Mouse (Mus musculus) cerebellum, adult 18-20 months (tissue): ENCODE data around the gene Trpm3.
"Not testable (repeated sequence)": the region's sequence is repeated elsewhere in the genome, so short reads cannot be mapped to it uniquely, and the experiment has no call there.

Experiments
- DNase-seq, 2 experiments: peaks; one replicate each; pipeline ENCODE4 v3.0.0; 2021

The Trpm3 gene

DNA sequence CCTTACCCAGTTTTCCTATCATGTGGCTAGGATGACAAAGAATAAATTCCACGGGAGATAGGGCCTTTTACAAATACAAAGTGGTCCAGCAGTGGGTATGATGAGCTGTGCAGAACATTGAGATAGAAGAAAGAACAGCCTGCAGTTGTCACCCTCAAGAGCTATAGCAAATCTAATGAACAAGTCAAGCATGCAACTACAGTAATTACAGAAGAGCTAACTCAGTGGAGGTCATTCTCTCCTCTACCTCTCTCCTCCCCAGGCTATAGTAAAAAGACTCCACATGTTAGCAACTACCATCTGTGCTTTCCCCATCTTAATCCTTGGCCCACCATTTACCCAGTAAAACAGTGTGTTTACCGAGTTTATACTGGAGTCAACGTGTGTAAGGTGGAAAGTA lies 629.4 kb downstream of the Trpm3 start:
- no peak for DNase-seq

DNA sequence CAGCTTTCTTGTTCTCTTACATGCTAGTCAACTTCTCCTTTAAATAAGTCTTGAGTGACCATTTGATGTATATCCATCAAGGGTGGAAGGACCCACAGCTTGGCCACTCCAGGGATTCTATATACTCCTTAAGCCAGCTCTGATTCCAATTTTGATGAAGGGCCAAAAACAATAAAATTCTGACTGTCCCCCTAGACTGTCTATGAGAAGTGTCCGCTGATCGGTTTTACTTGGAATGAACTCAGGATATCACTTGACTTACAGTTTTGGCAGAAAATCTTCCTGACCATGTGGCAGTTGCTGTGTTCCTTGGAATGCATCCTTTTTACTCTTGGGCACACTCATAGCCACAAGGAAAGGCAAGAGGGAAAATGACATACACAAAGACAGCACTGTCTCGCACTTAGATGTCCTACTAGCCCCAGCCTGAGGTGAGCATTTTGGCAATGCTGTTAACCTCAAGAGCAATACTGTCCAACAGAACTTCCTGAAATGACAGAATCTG lies 636.4 kb downstream of the Trpm3 start:
- peak; percentile 19 to 33 for DNase-seq

- DNase-seq, result no peak
Observed at GRCm38 (mm10) chr19:22780192-22780843, 641.5 kb downstream of the Trpm3 start.

- no peak for DNase-seq
Observed at GRCm38 (mm10) chr19:22781579-22781978, 642.7 kb downstream of the Trpm3 start.

DNA sequence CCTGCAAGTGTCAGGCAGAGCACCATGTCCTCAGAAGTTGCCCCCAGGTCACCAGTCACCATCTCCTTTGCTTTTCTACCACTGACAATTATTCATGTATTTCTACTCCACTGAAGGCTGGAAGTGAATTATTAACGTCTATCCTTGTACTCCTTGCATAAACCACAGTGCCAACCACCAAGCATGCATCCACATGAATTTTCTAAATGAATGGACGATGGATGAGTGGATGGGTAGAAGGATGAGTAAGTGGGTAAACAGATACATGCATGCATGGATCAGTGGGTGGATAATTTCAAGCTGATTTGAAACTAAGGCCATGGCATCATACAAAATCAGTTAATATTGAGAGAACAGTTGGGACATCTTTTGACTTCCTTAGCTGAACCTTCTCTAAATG lies 644.9 kb downstream of the Trpm3 start:
- no peak for DNase-seq

DNA sequence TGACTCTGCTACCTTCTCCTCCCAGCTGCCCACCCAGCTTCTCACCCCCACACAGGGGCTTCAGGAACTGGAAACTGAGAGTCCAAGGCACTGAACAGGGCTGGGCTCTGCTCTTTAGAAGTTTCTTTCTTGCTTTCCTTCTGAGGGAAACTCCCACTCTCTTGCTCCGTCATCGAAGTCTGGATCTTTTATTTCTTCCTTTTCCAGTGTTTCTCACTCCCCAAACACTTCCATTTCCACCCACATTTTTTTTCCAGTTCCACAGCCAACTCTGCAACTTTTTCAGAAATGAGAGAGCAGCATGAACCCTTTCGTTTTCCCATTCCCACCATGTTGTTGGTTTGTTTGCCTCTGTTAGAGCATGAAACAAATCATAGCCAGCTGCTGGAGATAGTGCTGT lies 650.9 kb downstream of the Trpm3 start:
- no peak for DNase-seq

DNA sequence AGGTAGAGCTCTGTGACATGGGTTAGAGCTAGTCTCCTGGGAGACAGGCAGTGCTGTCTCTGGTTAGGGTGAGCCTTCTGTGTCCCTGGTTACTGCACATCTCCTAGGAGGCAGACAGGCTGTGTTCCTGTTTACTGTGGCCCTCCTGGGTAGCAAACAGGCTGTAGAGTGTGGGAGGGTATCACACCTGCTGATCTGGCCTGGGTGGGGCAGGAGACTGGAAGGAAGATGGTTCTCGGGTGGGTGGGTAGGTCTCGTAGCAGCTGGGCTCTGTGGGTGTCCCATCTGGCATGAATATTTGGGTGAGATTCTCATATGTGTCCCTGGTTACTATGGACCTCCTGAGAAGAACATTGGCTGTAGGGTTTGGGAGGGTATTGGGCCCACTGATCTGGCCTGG lies 658.1 kb downstream of the Trpm3 start:
- peak in 1 of 2 experiments; percentile 38 for DNase-seq

DNA sequence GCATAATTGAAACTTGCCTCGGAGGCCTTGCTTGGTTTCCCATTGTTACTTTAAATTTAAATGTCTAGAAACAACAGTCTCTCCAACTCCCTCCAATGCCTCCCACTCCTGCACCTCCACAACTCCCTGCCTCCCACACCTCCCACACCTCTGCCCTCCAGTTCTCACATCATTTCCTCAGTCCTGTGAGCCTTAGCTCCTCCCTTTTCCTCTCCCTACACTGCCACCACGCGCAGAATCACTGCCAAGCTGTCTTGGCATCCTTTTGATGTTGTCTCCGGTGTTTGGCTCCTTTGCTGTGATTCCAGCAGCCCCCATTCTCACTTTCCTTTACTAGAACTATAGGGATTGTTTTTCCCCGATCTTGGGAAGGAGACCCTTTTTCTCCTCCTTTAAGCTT lies 661.6 kb downstream of the Trpm3 start:
- peak; percentile 47 to 48 for DNase-seq

- DNase-seq, result peak; percentile 40 to 51
Observed at GRCm38 (mm10) chr19:22803396-22803795, 664.5 kb downstream of the Trpm3 start.

- peak; percentile 68 to 87 for DNase-seq
Observed at GRCm38 (mm10) chr19:22804311-22804710, 665.5 kb downstream of the Trpm3 start.

GRCm38 (mm10) chr19:22810247-22810646 lies 671.4 kb downstream of the Trpm3 start:
- no peak for DNase-seq

DNA sequence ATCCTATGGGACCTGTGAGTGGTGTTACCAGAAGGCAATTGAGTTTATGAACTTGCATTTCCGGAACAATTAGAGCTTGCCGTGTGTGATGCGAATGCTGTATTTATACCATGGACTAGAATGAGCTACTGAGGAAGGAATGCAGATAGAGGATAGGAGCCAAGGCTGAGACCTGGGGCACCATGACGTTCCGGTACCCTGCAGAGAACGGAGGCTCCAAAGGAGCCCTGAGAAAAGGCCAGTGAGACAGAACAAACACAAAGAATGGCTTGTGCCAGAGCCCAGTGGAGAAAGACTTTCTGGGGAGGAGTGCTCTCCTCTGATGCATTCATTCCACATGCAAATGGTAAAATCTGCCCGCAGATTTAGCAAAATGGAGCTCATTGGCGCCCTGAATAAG lies 682.9 kb downstream of the Trpm3 start:
- no peak for DNase-seq

- DNase-seq, result no peak
Observed at GRCm38 (mm10) chr19:22823491-22823981, 684.7 kb downstream of the Trpm3 start.

DNA sequence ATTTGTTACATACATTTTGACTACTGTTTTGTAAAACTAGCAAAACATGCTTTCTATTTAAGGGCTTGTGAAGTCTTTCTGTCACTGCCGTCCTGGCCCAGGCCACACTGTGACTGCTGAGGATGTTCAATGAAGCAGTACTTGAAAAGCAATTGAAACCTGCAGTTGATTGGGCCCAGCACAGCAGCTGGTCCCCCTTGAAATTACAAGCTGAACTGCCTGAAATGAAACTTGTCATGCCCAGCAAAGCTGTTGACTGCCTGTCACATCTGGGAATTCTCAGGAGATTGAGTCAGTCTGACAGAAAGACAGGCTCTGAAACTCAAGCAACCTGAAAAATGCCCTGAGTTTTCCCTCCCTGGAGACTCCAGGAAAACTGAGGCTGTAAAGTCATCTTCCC lies 687.0 kb downstream of the Trpm3 start:
- DNase-seq, result no peak

- no peak for DNase-seq
Observed at GRCm38 (mm10) chr19:22828198-22828742, 689.4 kb downstream of the Trpm3 start.

- DNase-seq, result no peak
Observed at GRCm38 (mm10) chr19:22841081-22842040, 702.5 kb downstream of the Trpm3 start.

GRCm38 (mm10) chr19:22842697-22843096 lies 703.9 kb downstream of the Trpm3 start:
- DNase-seq, result peak; percentile 78 to 85

DNA sequence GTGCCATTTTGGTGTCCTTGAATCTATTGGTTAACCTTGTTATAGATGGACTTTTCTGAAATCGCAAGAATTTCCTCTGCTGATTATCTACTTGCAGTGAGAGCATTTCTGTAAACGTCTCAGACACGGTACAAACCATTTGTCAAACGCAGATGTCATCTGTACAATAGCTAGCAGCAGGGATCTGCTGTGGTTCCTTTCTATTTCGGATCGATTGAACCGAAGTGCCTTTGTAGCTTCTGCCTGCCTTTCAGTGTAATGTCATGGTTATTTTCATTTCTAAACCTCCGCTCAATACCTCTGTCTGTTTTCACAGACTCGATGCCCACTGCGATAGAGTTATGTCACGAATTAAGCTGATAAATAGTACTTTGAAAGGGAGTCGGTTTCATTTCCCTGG lies 708.9 kb downstream of the Trpm3 start:
- DNase-seq, result no peak

- no peak for DNase-seq
Observed at GRCm38 (mm10) chr19:22848251-22848650, 709.4 kb downstream of the Trpm3 start.

GRCm38 (mm10) chr19:22848783-22849576 lies 710.1 kb downstream of the Trpm3 start:
- no peak for DNase-seq

DNA sequence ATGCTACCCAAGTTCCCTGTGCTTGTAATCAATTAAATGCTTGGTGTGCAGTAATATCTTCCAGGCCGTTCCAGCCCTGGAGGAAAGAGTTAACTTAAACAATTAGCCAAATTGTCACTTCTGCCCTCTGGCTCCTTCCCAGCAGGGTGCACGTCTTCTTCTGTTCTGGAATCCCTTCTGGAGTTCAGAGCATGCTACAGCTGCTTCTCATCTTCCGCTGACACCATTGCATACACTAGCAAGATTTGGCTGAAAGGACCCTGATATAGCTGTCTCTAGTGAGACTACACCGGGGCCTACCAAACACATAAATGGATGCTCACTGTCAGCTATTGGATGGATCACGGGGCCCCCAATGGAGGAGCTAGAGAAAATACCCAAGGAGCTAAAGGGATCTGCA lies 712.6 kb downstream of the Trpm3 start:
- not testable (repeated sequence) for DNase-seq

DNA sequence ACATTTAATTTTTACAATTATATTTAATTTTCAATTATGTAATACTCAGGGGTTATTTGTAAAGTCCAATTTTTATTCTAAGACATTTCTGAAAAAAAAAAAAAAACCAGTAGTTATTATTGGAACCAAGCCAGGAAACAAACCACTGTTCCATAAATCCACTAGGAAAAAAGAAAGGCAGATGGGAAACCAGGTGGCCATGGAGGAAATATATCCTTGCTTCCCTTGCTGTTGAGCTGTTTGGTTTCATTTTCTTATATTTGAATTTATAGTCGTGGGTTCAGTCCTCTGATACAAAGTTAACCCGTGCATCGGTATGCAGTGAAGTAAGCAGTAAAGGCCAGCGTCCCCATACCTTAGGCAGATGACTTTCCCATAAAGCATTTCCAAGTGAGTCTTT lies 720.8 kb downstream of the Trpm3 start:
- DNase-seq, result peak; percentile 62 to 70

DNA sequence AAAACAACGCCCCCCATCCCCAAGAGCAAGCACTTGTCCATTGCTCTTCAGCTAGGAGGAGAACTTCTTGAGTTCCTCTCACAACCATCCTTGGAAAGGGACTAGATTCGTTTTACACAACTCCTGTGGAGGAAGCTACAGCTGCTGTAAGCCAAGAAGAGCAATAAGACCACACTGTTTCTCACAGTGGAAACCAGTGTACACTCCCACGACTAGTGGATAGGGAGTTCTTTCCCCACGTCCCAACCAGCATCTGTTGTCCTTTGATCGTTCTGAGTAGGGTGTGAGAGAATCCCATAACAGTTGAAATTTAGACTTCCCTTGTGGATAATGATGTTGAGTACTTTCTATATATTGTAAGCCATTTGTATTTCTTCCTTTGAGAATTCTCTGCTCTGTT lies 728.6 kb downstream of the Trpm3 start:
- DNase-seq, result no peak
